Mouse (Mus musculus) cerebellum, postnatal 25 days (tissue): ENCODE data around the gene Tardbp.

Source experiments
- DNase-seq, 2 experiments: peaks; one replicate each; pipeline ENCODE4 v3.0.0; 2021; ENCODE audit warnings: mixed read lengths in 2 of 2

Gene Tardbp

GRCm38 (mm10) chr4:148626623-148627185 lies at the start of gene Tardbp:
Tardbp (minus strand) TSS chr4:148627019.
- peak; percentile 96 to 99 for DNase-seq

- DNase-seq: no peak
These were observed 49.6 kb upstream of the Tardbp start for GRCm38 (mm10) chr4:148676188-148676960.

GRCm38 (mm10) chr4:148675043-148675442 lies 48.2 kb upstream of the Tardbp start:
- DNase-seq: no peak

- DNase-seq: no peak
These were observed 44.6 kb upstream of the Tardbp start for GRCm38 (mm10) chr4:148671230-148671947.

GRCm38 (mm10) chr4:148667006-148667755 lies 40.4 kb upstream of the Tardbp start:
- no peak for DNase-seq

GRCm38 (mm10) chr4:148664021-148664420 lies 37.2 kb upstream of the Tardbp start:
- no peak for DNase-seq

- DNase-seq: no peak
These were observed 36.5 kb upstream of the Tardbp start for GRCm38 (mm10) chr4:148663326-148663725.

GRCm38 (mm10) chr4:148662168-148662965 lies 35.5 kb upstream of the Tardbp start:
- peak; percentile 77 to 85 for DNase-seq

GRCm38 (mm10) chr4:148660174-148660573 lies 33.4 kb upstream of the Tardbp start:
- DNase-seq: no peak

GRCm38 (mm10) chr4:148657776-148658175 lies 31.0 kb upstream of the Tardbp start:
- no peak for DNase-seq

- no peak for DNase-seq
These were observed 30.0 kb upstream of the Tardbp start for GRCm38 (mm10) chr4:148656691-148657258.

GRCm38 (mm10) chr4:148654701-148655398 lies 28.0 kb upstream of the Tardbp start:
- peak; percentile 41 to 65 for DNase-seq

GRCm38 (mm10) chr4:148651045-148651444 lies 24.2 kb upstream of the Tardbp start:
- peak; percentile 81 to 83 for DNase-seq

GRCm38 (mm10) chr4:148649309-148649708 lies 22.5 kb upstream of the Tardbp start:
- DNase-seq: no peak

GRCm38 (mm10) chr4:148646616-148647015 lies 19.8 kb upstream of the Tardbp start:
- peak; percentile 76 to 85 for DNase-seq

GRCm38 (mm10) chr4:148644926-148645325 lies 18.1 kb upstream of the Tardbp start:
- DNase-seq: no peak

- peak; percentile 77 to 86 for DNase-seq
These were observed 17.3 kb upstream of the Tardbp start for GRCm38 (mm10) chr4:148644157-148644511.

- DNase-seq: peak in 1 of 2 experiments; percentile 16
These were observed 16.7 kb upstream of the Tardbp start, which contains the start of gene Gm572 for GRCm38 (mm10) chr4:148643291-148644156. Gm572 (plus strand) TSS chr4:148643317.

- DNase-seq: no peak
These were observed 14.3 kb upstream of the Tardbp start for GRCm38 (mm10) chr4:148641121-148641520.

GRCm38 (mm10) chr4:148639455-148639854 lies 12.6 kb upstream of the Tardbp start:
- no peak for DNase-seq
